Mouse (Mus musculus) thymus, postnatal 0 days (tissue): ENCODE measurements around the gene Adh7. TPM values are rescaled to one million over a fixed set of nuclear protein-coding genes. Genes with fewer than 3 reads are reported as not detected.
A peak's percentile ranks its signal among the peaks of the same experiment; 100 is the strongest.

Source experiments
- DNase-seq: peaks from one replicate; pipeline ENCODE4 v3.0.0-alpha.2; 2015; ENCODE audit warnings: low spot score
- polyA plus RNA-seq: library from polyadenylated mRNA; unstranded; fragments of >200 nt; fragmentation: Nextera tagmentation; extraction: Ambion mirVana; gene quantifications from 2 replicates; pipeline ENCODE4 v1.2.1, GENCODE M21; 2015

Gene Adh7
- polyA plus RNA-seq, 1 experiment from 2014 or later: 0.44 TPM

GRCm38 (mm10) chr3:138222952-138223351 lies 5.4 kb downstream of the Adh7 start:
- peak; percentile 54 for DNase-seq

GRCm38 (mm10) chr3:138224363-138224954 lies 6.9 kb downstream of the Adh7 start:
- DNase-seq: no peak

- no peak for DNase-seq
Measured at GRCm38 (mm10) chr3:138225331-138225730, 7.8 kb downstream of the Adh7 start.

DNA sequence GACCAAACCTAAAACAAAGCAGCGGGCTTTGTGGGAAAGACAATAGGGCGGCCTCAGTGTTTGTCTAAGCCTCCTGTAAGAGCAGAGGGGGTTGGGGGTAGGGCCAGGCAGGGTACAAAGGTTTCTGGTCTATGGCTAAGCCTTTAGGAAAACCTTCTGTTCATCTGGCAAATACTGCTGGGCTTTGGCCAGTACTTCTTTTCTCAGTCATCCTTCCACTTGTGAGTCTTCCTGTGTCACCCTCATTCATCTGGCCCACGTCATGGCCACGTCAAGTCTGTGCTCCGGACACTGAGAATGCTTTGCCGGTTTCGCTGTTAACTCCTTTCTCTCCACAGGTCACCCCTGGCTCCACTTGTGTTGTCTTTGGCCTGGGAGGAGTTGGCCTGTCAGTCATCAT lies 8.3 kb downstream of the Adh7 start:
- DNase-seq: no peak

DNA sequence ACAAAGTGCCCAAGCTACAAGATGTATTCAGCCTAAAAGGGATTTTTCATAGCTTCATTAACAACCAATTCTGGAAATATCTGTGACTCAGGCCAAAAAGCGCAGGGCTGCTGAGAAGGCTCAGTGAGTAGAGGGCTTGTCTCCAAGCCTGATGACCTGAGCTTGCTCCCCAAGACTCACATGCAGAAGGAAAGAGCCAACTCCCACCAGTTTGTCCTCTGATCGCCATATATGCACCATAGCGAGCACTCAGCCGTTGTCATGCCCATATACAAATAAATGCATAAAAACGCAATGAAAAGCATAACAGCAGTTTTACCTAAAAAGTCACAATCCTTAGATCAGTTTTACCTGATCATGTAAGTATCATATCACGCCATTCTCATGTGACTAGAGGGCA lies 8.9 kb downstream of the Adh7 start:
- no peak for DNase-seq

DNA sequence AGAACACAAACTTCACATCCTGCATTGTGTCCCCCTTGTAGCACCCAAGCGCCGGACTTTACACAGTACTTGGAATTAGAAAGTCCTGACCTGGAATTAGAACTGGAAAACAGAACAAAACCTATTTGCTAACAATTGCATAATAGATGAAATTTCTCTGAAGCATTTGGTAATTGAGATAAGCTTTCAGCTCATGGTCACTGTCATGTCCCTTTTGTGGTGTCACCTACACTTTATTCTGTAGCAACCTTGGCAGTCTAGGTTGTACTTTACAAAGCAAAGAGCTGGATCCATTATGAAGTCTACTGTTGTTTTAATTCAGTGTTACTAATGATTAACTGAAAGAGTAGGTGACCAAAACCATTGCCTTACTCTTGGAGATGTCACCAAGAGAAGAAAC lies 9.5 kb downstream of the Adh7 start:
- no peak for DNase-seq

GRCm38 (mm10) chr3:138227782-138228181 lies 10.2 kb downstream of the Adh7 start:
- DNase-seq: no peak

- no peak for DNase-seq
Measured at GRCm38 (mm10) chr3:138229448-138229847, 11.9 kb downstream of the Adh7 start.

GRCm38 (mm10) chr3:138230266-138230665 lies 12.7 kb downstream of the Adh7 start:
- no peak for DNase-seq

- DNase-seq: no peak
Measured at GRCm38 (mm10) chr3:138231531-138231930, 14.0 kb downstream of the Adh7 start.

DNA sequence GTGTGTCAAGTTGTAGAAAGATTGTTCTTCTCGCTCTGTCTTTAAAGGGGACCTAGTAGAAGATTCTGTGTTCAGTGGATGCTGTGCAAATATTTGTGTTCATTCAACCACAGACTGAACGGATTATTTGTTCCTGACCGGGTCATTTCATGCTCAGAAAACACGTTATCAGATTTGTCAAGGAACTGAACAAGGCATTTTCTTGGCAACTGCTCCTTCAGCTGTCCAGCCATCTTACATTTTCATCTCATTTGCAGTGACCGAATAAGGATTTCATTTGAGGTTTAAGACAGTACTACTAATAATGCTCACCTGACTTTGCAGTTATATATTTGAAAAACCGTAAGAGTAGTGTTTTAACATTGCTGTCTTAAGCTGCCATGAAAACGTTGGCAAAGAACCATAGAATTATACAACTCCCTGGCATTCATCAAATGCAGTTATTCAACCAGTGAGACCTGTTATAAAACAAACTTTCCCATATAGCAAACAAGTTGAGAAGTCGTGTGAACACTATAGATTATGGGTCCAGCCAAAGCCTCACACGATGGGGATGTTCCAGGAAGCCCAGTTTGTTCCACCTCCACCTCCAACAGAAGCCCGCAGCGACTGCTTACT lies 19.1 kb downstream of the Adh7 start:
- no peak for DNase-seq

- no peak for DNase-seq
Measured at GRCm38 (mm10) chr3:138238046-138238445, 20.5 kb downstream of the Adh7 start.

GRCm38 (mm10) chr3:138239461-138239860 lies 21.9 kb downstream of the Adh7 start:
- DNase-seq: no peak

- no peak for DNase-seq
Measured at GRCm38 (mm10) chr3:138240411-138240810, 22.9 kb downstream of the Adh7 start.

GRCm38 (mm10) chr3:138240942-138241341 lies 23.4 kb downstream of the Adh7 start:
- no peak for DNase-seq

DNA sequence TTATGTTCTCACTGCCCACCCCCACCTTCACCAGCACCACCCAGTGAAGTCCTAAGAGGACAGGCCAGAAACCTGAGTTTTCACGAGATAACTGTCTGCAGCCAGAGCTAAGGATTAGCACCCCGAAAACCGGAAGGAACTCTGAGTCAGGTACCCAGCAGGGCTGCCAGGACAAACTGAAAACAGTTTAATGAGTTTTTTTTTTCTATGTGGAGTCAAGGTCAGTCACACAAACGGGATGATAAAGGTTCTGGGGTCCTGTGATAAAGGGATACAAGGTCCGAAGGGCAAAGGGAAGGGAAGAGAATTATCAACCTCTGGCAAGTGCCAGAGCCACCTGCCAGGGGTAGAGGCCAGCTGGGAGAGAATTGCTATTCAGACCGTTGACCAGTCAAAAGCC lies 23.8 kb downstream of the Adh7 start:
- DNase-seq: no peak

- no peak for DNase-seq
Measured at GRCm38 (mm10) chr3:138242021-138242726, 24.6 kb downstream of the Adh7 start.

GRCm38 (mm10) chr3:138242933-138243332 lies 25.4 kb downstream of the Adh7 start:
- no peak for DNase-seq

- no peak for DNase-seq
Measured at GRCm38 (mm10) chr3:138244338-138244874, 26.8 kb downstream of the Adh7 start.

DNA sequence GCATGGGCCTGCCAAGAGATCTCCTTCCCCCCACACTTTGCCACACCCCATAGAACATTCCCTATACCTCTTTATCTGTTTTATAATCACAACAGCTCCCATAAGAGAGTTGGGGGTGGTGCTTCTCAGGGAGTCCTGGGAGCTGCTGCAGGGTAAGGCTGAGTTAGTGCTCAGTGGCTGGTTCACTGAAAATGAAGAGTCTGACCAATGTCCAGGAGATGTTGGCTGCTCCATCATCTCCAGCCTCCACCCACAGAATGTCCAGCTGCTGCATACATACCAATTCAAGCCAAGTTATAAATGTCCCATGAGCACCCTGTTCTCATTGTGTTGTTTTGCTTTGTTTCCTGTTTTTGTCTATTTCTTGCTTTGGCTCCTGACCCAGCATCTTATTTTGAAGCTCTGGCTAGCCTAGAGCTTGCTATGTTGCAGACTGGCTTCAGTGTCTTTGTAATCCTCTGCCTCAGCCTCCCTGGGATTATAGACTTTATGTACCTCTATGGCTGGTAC lies 29.0 kb downstream of the Adh7 start:
- DNase-seq: no peak

DNA sequence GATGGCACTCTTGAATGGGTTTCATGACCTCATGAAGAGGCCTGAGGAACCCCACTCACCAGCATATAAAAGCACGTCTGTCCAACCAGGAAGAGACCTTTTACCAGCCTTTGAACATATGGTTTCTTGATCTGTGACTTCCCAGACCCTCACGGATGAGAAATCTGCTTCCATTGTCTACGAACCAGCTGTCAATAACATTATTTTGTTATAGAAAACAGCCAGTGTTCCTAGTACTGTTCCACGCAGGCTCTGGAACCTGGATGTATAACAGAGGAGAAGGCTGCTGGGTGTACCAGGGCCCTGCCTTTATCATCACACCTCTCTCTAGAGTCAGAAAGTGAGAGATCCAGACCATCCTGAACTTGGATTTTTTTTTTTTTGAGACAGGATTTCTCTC lies 29.7 kb downstream of the Adh7 start:
- no peak for DNase-seq

GRCm38 (mm10) chr3:138248011-138248410 lies 30.5 kb downstream of the Adh7 start:
- no peak for DNase-seq
